9 mouse cellular contexts compared by ENCODE assay signal in the genomic region with DNA sequence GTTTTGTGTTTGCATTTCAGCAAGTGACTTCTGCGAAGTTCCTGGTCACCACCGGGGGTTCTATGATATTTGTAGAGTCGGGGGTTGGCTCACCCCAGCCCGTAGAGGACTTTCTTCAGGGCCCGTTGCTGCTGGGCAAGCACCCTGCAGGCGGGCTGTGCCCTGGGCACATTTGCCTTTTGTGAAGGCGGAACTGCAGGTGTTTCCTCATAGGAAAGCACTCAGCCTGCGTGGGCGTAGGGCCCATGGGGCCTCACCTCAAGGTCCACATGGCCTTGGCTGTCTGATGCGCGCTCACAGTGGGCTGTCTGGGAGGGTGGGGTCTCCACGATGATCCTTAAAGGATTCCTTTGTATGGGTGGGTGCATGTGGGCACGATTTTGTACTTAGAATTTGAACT. TPM values are rescaled to one million over a fixed set of nuclear protein-coding genes. Genes with fewer than 3 reads are reported as not detected.
DNase-seq lines count a peak whose midpoint lies in the region; ATAC-seq lines count a peak whose summit lies in the region.
"Had no signal": no experiment of that assay in that cellular context is flagged by ENCODE, and none has a peak within 500 bp of the region (broad histone marks: within the 10 kb centered on the region; RNA-seq: fewer than 3 reads in every experiment).

No protein-coding gene starts in this region.

- no peaks in the 10 kb centered on the region for H3K36me3 ChIP-seq in heart, embryonic 11.5 days (ENCODE audit: control insufficient read depth, insufficient read depth, low read length)
- H3K36me3 ChIP-seq in forebrain, embryonic 14.5 days (ENCODE audit: control insufficient read depth, insufficient read depth, low read length), result no peaks in the 10 kb centered on the region
- 0 out of 2 replicates have a peak, but pooled peaks cover 5% of the 10 kb centered on the region for H3K36me3 ChIP-seq in limb, embryonic 15.5 days
- no peaks in the 10 kb centered on the region for H3K36me3 ChIP-seq in neural tube, embryonic 14.5 days (ENCODE audit: control insufficient read depth, insufficient read depth, low read length)

- intact Hi-C loops in left cerebral cortex, postnatal 4 days (cut with DNase I), result no loop called here

- ATAC-seq in heart, embryonic 11.5 days (replicated peaks; ENCODE audit: insufficient number of reproducible peaks, low FRiP score, low TSS enrichment), result no peak
- ATAC-seq in forebrain, embryonic 14.5 days, result no peak
- no peak for ATAC-seq in limb, embryonic 15.5 days (ENCODE audit: insufficient number of reproducible peaks, low FRiP score, low TSS enrichment, low read depth)
- no peak for ATAC-seq in neural tube, embryonic 14.5 days (ENCODE audit: low read depth)

- no peaks in the 10 kb centered on the region for H3K9me3 ChIP-seq in heart, embryonic 11.5 days (replicated peaks; ENCODE audit: control insufficient read depth, low read length)
- no peaks in the 10 kb centered on the region for H3K9me3 ChIP-seq in forebrain, embryonic 14.5 days (replicated peaks; ENCODE audit: control insufficient read depth, low read length)
- no peaks in the 10 kb centered on the region for H3K9me3 ChIP-seq in limb, embryonic 15.5 days
- no peaks in the 10 kb centered on the region for H3K9me3 ChIP-seq in neural tube, embryonic 14.5 days (ENCODE audit: control insufficient read depth, low read length)

- H3K4me2 ChIP-seq in heart, embryonic 11.5 days, result peak overlapping the region; percentile 84; the same call in 1 of the 2 replicates
- H3K4me2 ChIP-seq in forebrain, embryonic 14.5 days (ENCODE audit: low read length), result peak overlapping the region; percentile 81
- H3K4me2 ChIP-seq in limb, embryonic 15.5 days, result peak overlapping the region; percentile 88; the same call in 1 of the 2 replicates
- H3K4me2 ChIP-seq in neural tube, embryonic 14.5 days (ENCODE audit: low read depth, low read length), result peak overlapping the region; percentile 84

- WGBS in heart, embryonic 11.5 days (ENCODE audit: insufficient replicate concordance), result 23% methylated on average over 13 of the region's 13 CpGs
- WGBS in forebrain, embryonic 14.5 days, result 1% methylated on average over 13 of the region's 13 CpGs
- WGBS in limb, embryonic 15.5 days, result 31% methylated on average over 13 of the region's 13 CpGs
- WGBS in neural tube, embryonic 14.5 days, result 5% methylated on average over 13 of the region's 13 CpGs

- DNase-seq in heart, adult 9 months (ENCODE audit: low spot score in 2 of 2), result no peak
- DNase-seq in forebrain, embryonic 14.5 days (ENCODE audit: low spot score), result no peak
- no peak for DNase-seq in adrenal gland, postnatal 14 days
- DNase-seq in cerebellum, postnatal 10 days, result no peak
- no peak for DNase-seq in left cerebral cortex, postnatal 4 days

- peaks cover 69% of the 10 kb centered on the region for H3K27me3 ChIP-seq in heart, embryonic 11.5 days (ENCODE audit: control insufficient read depth, insufficient read depth, low read length)
- no peaks in the 10 kb centered on the region for H3K27me3 ChIP-seq in forebrain, embryonic 14.5 days (replicated peaks; ENCODE audit: control insufficient read depth, insufficient read depth, low read length)
- peaks cover 64% of the 10 kb centered on the region for H3K27me3 ChIP-seq in limb, embryonic 15.5 days
- H3K27me3 ChIP-seq in neural tube, embryonic 14.5 days (ENCODE audit: control insufficient read depth, insufficient read depth, low read length), result peaks cover 8% of the 10 kb centered on the region; the same call in 1 of the 2 replicates

- H3K9ac ChIP-seq in heart, embryonic 11.5 days (ENCODE audit: low read depth, low read length), result no peak overlapping the region
- H3K9ac ChIP-seq in forebrain, embryonic 14.5 days (ENCODE audit: low read length), result peak overlapping the region; percentile 95
- H3K9ac ChIP-seq in limb, embryonic 15.5 days, result no peak overlapping the region
- peak overlapping the region; percentile 76 for H3K9ac ChIP-seq in neural tube, embryonic 14.5 days (replicated peaks; ENCODE audit: low read depth, low read length)

- peak overlapping the region; percentile 0; the same call in 1 of the 2 replicates for H3K4me3 ChIP-seq in heart, embryonic 11.5 days (ENCODE audit: low read depth, low read length)
- H3K4me3 ChIP-seq in forebrain, embryonic 14.5 days (ENCODE audit: low read depth, low read length), result peak overlapping the region; percentile 76
- peak overlapping the region; percentile 44 for H3K4me3 ChIP-seq in limb, embryonic 15.5 days
- H3K4me3 ChIP-seq in neural tube, embryonic 14.5 days (ENCODE audit: low read depth, low read length), result peak overlapping the region; percentile 73

- no peak overlapping the region for H3K27ac ChIP-seq in heart, embryonic 11.5 days (ENCODE audit: low read depth, low read length)
- peak overlapping the region; percentile 94 for H3K27ac ChIP-seq in forebrain, embryonic 14.5 days (ENCODE audit: low read depth, low read length)
- no peak overlapping the region for H3K27ac ChIP-seq in limb, embryonic 15.5 days
- peak overlapping the region; percentile 78 for H3K27ac ChIP-seq in neural tube, embryonic 14.5 days (ENCODE audit: low read depth, low read length)

- peaks cover 52% of the 10 kb centered on the region for H3K4me1 ChIP-seq in heart, embryonic 11.5 days (ENCODE audit: control insufficient read depth, insufficient read depth, low read length)
- H3K4me1 ChIP-seq in forebrain, embryonic 14.5 days (ENCODE audit: control insufficient read depth, insufficient read depth, low read length), result peaks cover 59% of the 10 kb centered on the region
- peaks cover 67% of the 10 kb centered on the region for H3K4me1 ChIP-seq in limb, embryonic 15.5 days
- H3K4me1 ChIP-seq in neural tube, embryonic 14.5 days (ENCODE audit: control insufficient read depth, insufficient read depth, low read length), result peaks cover 62% of the 10 kb centered on the region

RNA-seq across cellular contexts. Expression of gene Hes5, which starts 1.2 kb away (rescaled TPM):
- polyA plus RNA-seq in heart, embryonic 11.5 days (2014; fragmentation: Nextera tagmentation; extraction: Ambion mirVana), result 0.56 TPM in 1 of 2 replicates, not detected in the other
- polyA plus RNA-seq in forebrain, embryonic 14.5 days (2014; fragmentation: Nextera tagmentation; extraction: Ambion mirVana), result 73.0 and 86.0 TPM in 2 replicates
- polyA plus RNA-seq in limb, embryonic 15.5 days (2015; fragmentation: Nextera tagmentation; extraction: Ambion mirVana), result 1.1 and 1.3 TPM in 2 replicates
- polyA plus RNA-seq in neural tube, embryonic 14.5 days (2014; fragmentation: Nextera tagmentation; extraction: Ambion mirVana), result 40.9 and 60.1 TPM in 2 replicates
- total RNA-seq in adrenal gland, postnatal 14 days (2021), result not detected in 2 replicates
- 10 to 100 TPM; 56.8 to 74.5 TPM for total RNA-seq in left cerebral cortex, postnatal 4 days (2021)
- total RNA-seq: MEL had no signal

RNA-seq across cellular contexts. Expression of gene Pank4, which starts 2.0 kb away (rescaled TPM):
- 40.6 and 45.0 TPM in 2 replicates for polyA plus RNA-seq in heart, embryonic 11.5 days (2014; fragmentation: Nextera tagmentation; extraction: Ambion mirVana)
- 34.6 and 38.9 TPM in 2 replicates for polyA plus RNA-seq in forebrain, embryonic 14.5 days (2014; fragmentation: Nextera tagmentation; extraction: Ambion mirVana)
- polyA plus RNA-seq in limb, embryonic 15.5 days (2015; fragmentation: Nextera tagmentation; extraction: Ambion mirVana), result 35.4 and 38.6 TPM in 2 replicates
- polyA plus RNA-seq in neural tube, embryonic 14.5 days (2014; fragmentation: Nextera tagmentation; extraction: Ambion mirVana), result 36.1 and 37.3 TPM in 2 replicates
- 27.9 and 30.2 TPM in 2 replicates for total RNA-seq in adrenal gland, postnatal 14 days (2021)
- 10 to 100 TPM; 34.5 to 39.8 TPM for total RNA-seq in left cerebral cortex, postnatal 4 days (2021)

RNA-seq across cellular contexts. Expression of gene Tnfrsf14, which starts 33.5 kb away (rescaled TPM):
- 3.0 and 4.4 TPM in 2 replicates for polyA plus RNA-seq in heart, embryonic 11.5 days (2014; fragmentation: Nextera tagmentation; extraction: Ambion mirVana)
- polyA plus RNA-seq in forebrain, embryonic 14.5 days (2014; fragmentation: Nextera tagmentation; extraction: Ambion mirVana), result not detected in 2 replicates
- polyA plus RNA-seq in limb, embryonic 15.5 days (2015; fragmentation: Nextera tagmentation; extraction: Ambion mirVana), result 0.86 and 1.1 TPM in 2 replicates
- not detected in 2 replicates for polyA plus RNA-seq in neural tube, embryonic 14.5 days (2014; fragmentation: Nextera tagmentation; extraction: Ambion mirVana)
- 8.3 and 10.6 TPM in 2 replicates for total RNA-seq in adrenal gland, postnatal 14 days (2021)
- 1 to 10 TPM in 1 of 2 experiments, under 1 TPM in 1; 0.58 to 1.1 TPM for total RNA-seq in left cerebral cortex, postnatal 4 days (2021)

Comparison
In these comparisons a context has a peak if more than half of its experiments do, and no peak if none do; other contexts are left out.
1. H3K27ac ChIP-seq: peak in forebrain, embryonic 14.5 days (single experiment) and neural tube, embryonic 14.5 days (single experiment); none in heart, embryonic 11.5 days (single experiment) and limb, embryonic 15.5 days (single experiment).
2. H3K4me3 ChIP-seq: peak in every context shown above with its lines; median percentile 76 in forebrain, embryonic 14.5 days; 73 in neural tube, embryonic 14.5 days; 44 in limb, embryonic 15.5 days; 0 in heart, embryonic 11.5 days.
3. H3K9ac ChIP-seq: peak in forebrain, embryonic 14.5 days (single experiment) and neural tube, embryonic 14.5 days (single experiment); none in heart, embryonic 11.5 days (single experiment) and limb, embryonic 15.5 days (single experiment).
4. RNA of gene Hes5, which starts 1.2 kb away (polyA plus RNA-seq): 73.0 to 86.0 TPM in forebrain, embryonic 14.5 days and 40.9 to 60.1 TPM in neural tube, embryonic 14.5 days; 1.1 to 1.3 TPM in limb, embryonic 15.5 days and 0.56 TPM in heart, embryonic 11.5 days; every median in the first group is over 10 times any median in the second.
5. Peak in every context shown above with its lines, with median percentiles within 50 percentile points of each other: H3K4me2 ChIP-seq.